Mouse (Mus musculus): ENCODE measurements at regions not wholly inside any gene's neighbourhood (a gene's known extent, or its start where the extent isn't known, plus 50 kb on each side); places are given as distances from the start of the nearest gene placed in this dataset.

- no peak for DNase-seq (ENCODE audit: low spot score)
Measured at GRCm38 (mm10) chr1:75997222-75997621, 451.2 kb downstream of the Slc4a3 start.

DNA sequence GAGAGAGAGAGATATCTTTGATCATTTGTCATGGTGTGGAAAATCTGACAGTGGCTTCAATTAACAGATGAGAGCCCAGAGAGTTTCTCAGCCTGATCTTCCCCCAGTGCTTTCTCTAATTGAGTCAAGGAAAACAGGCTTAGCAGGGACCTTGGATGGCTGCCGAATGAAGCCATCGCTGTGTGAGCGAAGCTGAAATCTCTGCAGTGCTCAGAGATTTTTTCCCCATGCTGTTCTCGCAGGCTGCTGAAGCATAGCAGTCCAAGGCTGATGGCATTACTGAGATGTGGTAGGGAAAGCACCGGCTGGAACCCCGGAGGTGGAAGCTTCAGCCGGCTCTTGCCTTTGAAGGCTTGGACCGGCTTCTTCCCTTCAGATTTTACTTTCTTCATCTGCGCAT is 455.1 kb downstream of the Slc4a3 start:
- DNase-seq (ENCODE audit: low spot score), result no peak

DNA sequence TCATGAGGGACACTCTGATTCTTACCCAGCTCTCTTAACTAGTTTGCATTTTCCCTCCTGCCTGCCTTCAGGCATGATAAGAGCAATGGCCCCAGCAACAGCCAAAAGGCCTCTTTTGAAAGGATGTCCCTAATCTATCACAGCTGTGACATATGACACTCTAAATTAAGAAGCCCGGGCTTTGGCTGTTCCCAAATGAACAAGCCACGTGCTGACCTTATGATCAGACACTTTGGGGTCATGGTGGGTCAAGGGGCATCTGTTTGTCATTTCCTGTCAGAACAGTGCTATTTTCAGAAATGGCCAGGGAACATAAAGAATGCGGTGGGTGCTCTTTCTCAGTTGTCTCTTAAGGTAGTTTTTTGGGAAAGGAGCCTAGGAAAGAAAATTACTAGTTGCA is 463.5 kb downstream of the Slc4a3 start:
- no peak for DNase-seq (ENCODE audit: low spot score)

DNA sequence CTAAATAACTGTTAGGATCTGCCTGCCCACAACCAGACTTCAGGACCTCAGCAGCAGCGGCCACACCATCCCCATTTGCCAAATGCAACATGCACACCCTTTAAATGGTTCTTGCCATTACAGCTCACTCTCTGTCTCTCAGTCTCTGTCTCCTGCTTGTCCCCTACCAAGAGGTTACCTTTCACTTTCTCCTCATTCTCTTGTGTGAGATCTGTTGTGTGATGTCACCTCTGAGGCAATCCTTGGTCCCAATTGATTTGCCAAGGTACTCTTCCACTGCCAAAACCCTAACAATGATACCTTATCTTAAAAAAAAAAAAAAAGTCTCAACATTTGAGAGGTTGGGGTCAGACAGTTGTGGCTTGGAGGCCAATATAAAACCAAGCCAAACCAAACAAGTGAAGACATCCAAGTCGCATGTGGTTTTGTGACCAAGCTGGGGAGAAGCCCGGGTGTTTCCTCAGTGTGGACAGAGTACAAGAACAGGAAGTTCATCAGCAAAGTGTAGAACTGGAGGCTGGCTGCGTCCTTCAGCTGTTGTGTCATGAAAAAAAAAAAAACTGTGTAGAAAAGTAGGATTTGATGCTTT is 464.2 kb downstream of the Slc4a3 start:
- DNase-seq (ENCODE audit: low spot score), result no peak

DNA sequence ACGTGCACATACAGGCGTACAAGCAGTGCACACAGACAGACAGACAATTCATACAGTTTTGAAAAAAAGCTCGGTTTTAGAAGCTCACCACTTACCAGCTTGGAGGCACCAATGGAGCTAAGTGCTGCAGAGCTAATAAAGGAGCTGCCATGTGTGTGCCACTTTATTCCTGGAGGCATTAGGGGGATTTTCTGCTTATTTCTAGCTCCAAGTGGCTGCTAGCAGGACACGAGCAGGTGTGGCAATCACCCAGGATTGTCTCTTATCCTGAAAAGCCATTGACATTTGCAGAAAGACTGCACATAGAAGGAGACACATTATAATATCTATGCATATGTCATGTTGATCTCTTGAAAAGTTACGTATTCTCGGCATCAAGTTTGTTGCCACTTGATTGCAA is 472.5 kb downstream of the Slc4a3 start:
- no peak for DNase-seq (ENCODE audit: low spot score)

DNA sequence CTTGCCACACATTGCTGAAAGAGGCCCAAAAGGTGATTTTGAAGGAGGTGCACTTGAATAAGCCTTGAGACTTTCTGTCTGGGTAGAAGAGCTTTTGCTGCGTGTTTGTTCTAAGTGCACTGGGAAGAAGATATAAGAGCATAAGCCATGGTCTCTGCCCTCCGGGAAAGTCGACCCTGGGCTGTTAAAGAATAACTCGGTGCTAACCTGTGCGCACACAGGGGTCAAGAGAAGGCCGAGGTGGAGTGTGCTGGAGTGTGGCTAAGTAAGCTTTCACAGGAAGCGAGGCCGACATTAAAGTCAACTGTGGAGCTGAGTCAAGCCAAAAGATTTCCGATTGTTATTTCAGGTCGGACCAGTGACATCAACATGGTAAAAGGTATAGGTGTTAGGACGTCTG is 473.0 kb downstream of the Slc4a3 start:
- no peak for DNase-seq (ENCODE audit: low spot score)

GRCm38 (mm10) chr1:76024650-76025049 is 478.6 kb downstream of the Slc4a3 start:
- no peak for DNase-seq (ENCODE audit: low spot score)

GRCm38 (mm10) chr1:76025389-76025788 is 479.3 kb downstream of the Slc4a3 start:
- no peak for DNase-seq (ENCODE audit: low spot score)

DNA sequence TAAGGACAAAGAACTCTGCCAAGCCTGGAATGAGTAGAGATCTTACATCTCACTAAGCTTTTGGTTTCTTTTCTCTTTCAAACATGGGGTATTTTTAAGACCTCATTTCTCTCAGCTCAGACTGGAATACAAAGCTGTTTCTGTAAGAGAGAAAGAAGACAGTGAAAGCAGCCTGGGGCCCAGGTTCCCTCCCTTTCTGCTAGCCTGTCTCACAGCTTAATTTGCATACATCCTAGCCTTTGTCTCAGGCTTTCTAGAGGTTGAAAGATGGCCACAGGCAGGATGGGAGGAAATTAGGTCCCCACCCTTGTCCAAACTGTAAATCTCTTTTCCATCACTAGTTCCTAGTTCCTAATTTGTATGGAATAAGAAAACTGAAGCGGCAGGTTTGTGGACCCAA is 483.0 kb downstream of the Slc4a3 start:
- DNase-seq (ENCODE audit: low spot score), result no peak

DNA sequence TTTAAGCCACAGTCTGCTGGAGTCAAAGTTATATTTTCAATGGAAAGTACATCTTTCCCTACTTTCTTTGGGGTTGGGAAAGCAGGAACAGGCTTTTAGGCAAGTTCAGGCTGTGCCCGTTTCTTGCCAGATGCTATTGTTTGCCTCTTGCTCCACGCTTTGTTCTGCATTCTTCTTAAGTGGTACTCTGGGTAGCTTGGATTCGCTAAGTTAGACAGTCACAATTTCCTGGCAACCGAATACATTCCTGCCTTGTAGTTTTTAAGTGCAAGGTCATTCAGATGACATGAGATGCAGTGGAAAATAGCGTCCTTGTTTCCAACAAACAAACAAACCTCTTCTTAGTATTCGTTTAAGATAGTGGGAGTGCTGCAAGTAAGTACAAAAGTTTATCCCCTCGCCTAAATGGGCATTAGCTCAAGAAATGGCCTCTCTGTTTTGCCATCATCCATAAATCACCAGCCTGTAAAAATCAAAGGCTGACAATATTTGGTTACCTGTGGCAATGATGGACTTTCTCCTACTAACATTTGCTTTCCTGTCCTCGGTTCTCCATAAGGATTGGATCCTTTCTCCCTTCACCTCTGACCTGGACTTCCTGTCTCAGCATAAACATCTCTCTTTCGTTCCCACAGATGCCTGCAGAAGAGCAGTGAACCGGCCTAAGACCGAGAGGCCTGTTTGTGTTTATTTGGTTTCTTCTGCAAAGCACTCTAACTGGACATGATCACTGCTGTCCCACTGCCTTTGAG is 485.3 kb downstream of the Slc4a3 start:
- no peak for DNase-seq (ENCODE audit: low spot score)

- no peak for DNase-seq (ENCODE audit: low spot score)
Measured at GRCm38 (mm10) chr1:76031923-76032285, 485.8 kb downstream of the Slc4a3 start.

GRCm38 (mm10) chr1:76032626-76033025 is 486.6 kb downstream of the Slc4a3 start:
- no peak for DNase-seq (ENCODE audit: low spot score)

DNA sequence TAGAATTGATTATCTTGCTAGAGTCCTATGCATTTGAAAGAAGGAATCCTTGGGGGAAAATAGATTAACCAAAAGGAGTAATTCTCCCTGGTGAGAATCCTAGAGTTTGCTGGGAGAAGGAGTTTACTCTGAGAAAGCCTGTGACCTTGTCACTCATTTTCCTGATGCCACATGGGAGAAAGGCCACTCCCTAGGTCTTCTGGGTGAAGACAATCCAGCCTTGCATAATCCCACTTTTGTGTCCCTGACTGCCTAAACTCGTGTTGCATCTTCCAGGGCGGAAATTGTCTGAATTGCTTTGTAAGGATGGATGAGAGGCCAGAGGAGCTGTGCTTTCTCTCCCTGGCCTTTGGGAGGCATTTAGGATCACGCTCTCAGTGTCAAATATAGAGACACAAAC is 490.2 kb downstream of the Slc4a3 start:
- DNase-seq (ENCODE audit: low spot score), result no peak

DNA sequence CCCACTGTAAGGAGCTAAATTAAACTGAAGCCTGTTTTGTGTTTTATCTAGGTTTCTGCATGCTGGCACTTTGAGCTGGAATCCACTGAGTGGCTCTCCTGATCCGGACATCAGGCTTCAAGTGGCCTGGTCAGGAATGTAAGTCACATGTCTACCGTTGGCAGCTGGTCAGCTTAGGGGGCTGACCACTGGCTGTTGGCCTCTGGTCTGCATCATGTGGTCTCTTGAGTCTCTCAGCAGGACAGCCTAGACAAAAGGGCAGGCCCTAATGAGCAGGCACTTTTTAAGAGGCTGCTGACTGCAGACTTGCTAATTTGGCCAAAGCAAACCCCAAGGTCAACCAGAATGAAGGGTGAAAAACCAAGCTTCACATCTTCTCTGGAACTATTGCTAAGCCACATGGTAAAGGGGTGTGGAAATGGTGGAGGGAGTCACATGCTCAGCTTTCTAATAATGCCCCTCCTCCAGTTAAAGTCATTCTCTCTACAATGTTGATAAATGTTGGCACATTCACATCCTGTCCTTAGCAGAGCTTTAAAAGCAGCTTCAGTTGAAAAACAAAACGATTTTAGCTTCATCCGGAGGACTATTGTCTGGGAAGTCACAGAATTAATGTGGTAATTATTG is 493.1 kb downstream of the Slc4a3 start:
- DNase-seq (ENCODE audit: low spot score), result no peak

DNA sequence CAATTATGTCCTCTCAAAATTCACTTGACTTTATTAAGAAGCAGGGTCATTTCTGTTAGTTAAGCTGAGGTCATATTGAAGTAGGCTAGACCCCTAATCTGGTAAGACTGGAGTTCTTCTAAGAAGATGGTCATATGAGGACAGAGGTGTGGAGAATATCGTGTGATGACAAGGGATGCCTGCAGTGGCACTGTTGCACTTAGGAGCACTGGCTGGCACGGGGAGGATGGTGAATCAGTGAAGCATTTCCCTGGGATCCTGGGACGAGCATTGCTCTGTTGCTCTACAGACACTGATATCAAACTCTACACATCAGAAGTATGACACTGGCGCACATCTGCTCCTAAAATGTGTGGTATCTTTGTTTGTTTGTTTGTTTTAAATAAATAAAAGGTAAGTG is 493.6 kb downstream of the Slc4a3 start:
- no peak for DNase-seq (ENCODE audit: low spot score)

- no peak for DNase-seq (ENCODE audit: low spot score)
Measured at GRCm38 (mm10) chr1:76050264-76050663, 504.2 kb downstream of the Slc4a3 start.

DNA sequence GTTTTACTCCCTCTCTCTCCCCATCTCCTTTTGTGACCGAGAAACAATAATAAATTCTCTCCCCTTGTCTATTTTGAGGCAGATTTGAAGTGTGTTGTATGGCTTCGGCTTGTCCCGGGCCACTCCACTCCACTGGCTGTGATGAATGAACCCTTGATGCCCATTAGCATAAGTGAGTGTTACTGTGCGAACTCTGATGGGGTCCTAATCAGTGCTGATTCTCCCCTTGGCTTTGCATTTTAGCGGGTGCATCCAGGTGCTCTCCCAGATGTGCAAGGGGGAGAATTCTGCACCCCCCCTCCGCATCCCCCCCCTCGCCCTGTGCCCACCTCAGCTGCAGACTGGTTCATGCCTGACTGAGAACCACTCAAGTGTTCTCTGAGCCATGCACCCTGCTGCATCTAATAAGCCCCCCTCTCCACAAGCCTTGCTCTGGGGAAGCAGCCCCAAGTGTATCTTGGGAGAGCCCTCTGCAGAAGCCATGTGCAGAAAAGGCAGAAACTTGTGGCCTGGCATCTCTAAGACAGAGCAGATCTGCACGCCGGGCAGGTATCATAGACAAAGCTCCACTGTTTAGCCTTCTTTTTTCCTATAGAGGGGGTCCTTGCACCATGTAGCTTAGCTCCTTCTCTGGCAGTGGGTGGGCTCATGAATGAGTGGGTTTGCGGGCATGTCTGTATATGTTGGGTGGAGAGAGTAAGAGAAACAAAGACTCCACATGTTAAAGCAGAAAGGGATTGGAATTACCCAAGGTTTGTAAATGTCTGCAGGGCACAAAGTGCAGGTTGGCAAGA is 507.5 kb downstream of the Slc4a3 start:
- no peak for DNase-seq (ENCODE audit: low spot score)

DNA sequence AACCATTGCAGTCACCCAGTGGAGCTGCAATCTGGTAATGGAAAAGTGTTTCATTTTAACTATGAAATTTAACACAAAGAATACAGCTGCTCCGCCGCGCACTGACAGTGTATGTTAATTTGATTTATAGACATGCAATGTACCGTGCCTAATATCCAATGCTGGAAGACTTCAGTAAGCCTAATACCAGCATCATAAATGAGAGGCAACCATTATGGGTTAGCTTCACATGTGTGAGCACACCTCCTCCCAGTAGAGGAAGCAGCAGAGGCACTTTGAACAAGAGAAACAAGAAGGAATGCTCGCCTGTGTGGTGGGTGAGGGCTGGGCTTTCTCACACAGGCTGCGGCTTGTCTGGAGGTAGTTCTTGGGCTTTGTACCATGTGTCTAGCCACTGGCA is 519.7 kb downstream of the Slc4a3 start:
- no peak for DNase-seq (ENCODE audit: low spot score)

DNA sequence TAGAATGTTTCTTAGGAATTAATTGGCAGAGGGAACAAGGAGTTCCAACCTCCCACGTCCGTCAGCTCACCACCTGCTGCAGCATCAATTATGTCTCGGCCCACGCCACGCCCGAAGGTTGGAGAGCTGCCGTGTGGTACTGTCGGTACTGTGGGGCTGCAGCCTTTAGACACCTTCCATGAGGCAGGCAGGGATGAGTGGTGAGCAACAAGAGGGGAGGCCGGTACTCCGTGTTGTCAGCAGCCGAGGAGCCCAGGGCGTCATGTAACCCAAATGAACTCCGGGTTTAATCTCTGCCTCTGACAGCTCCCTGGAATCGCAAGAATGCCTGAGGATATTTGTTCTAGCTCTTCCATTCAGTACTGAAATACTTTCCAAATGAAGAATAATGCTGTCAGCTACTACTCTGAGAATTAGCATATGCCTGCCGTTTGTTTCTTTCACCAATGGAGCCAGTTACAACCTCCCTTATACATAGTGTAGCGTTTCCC is 524.8 kb downstream of the Slc4a3 start:
- no peak for DNase-seq (ENCODE audit: low spot score)

GRCm38 (mm10) chr1:76075213-76075612 is 529.1 kb downstream of the Slc4a3 start:
- DNase-seq (ENCODE audit: low spot score), result no peak

DNA sequence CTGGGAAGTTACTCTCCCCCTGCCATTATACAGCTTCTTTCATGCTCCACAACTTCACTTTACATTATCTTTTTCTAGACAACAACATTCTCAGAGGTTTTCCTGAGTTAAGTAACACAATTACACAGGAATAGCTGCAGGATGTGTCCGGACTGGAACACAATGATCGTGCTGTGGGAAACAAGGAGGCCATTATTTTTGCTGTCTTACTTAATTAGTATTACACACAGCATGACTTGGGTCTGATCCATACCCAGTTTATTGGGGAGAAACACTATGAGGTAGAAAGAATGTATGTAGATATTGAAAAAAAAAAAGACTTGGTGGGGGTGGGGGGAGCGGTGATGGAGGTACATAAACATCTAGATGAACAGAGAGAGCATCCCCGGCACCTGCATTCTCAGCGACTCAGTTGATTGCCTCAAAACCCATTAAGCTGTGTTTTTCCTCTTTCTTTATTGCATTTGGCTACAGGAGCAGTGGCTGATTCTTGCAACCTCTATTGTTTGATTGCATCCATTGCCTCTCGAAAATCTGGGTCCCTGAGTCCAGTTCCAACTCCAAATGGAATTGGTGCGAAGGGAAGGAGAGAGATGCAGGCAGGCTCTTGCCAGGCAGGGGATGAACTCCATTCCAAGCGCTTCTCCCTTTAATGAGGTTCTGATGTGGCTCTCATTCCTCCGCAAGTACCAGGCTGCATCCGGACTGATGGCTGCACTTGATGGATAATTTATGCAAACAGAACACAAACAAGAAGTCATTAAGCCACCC is 529.8 kb downstream of the Slc4a3 start:
- no peak for DNase-seq (ENCODE audit: low spot score)

DNA sequence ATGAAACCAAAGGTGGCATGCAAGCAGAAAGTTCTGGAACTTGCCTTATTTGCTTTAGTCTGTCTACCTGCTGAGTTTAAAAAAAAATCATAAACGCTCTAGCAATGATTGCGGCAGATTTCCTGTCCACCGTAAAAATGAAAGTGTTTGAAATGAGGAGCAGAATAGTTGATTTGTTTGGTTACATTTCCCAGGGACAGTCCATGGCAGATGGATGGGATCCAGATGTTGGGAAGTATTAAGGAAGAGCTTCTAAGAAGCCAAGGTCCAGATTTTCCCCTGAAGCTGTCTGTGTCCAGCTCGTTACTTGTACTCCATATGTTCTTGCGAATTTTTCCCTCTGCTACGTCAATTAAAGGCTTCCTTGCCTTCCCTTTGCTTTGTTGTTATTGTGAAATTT is 534.2 kb downstream of the Slc4a3 start:
- no peak for DNase-seq (ENCODE audit: low spot score)

Measured in ovary, postnatal 14 days (tissue).